Mouse (Mus musculus): ENCODE measurements around the gene Clcn6. TPM values are rescaled to one million over a fixed set of nuclear protein-coding genes. Genes with fewer than 3 reads are reported as not detected.
A peak's percentile ranks its signal among the peaks of the same experiment; 100 is the strongest.

Clcn6 gene
- polyA plus RNA-seq, 1 experiment from 2014 or later: 4.2 TPM

GRCm38 (mm10) chr4:147962781-147963180 is 75.8 kb downstream of the Clcn6 start:
- Histone ChIP-seq H3K4me1 (replicated peaks; ENCODE audit: insufficient read depth, low read length) (no peaks in the 10 kb centered on the region), H3K27me3 (ENCODE audit: insufficient read depth, low read length) (no peaks in the 10 kb centered on the region), H3K27ac (no peak overlapping the region), H3K4me2 (ENCODE audit: low read length) (no peak overlapping the region), H3K36me3 (ENCODE audit: insufficient read depth, low read length) (no peaks in the 10 kb centered on the region), H3K4me3 (replicated peaks; ENCODE audit: low read depth, low read length) (no peak overlapping the region), H3K9me3 (replicated peaks; ENCODE audit: low read length) (no peaks in the 10 kb centered on the region), H3K9ac (ENCODE audit: low read depth, low read length) (no peak overlapping the region)
- WGBS: 44% methylated on average over 6 of the region's 6 CpGs
- no peak for ATAC-seq (replicated peaks; ENCODE audit: low FRiP score, low read depth)
- TF ChIP-seq CTCF (IDR thresholded peaks at IDR 0.05; ENCODE audit: low read depth): no peak
- DNase-seq (ENCODE audit: low spot score): peak; percentile 22

DNA sequence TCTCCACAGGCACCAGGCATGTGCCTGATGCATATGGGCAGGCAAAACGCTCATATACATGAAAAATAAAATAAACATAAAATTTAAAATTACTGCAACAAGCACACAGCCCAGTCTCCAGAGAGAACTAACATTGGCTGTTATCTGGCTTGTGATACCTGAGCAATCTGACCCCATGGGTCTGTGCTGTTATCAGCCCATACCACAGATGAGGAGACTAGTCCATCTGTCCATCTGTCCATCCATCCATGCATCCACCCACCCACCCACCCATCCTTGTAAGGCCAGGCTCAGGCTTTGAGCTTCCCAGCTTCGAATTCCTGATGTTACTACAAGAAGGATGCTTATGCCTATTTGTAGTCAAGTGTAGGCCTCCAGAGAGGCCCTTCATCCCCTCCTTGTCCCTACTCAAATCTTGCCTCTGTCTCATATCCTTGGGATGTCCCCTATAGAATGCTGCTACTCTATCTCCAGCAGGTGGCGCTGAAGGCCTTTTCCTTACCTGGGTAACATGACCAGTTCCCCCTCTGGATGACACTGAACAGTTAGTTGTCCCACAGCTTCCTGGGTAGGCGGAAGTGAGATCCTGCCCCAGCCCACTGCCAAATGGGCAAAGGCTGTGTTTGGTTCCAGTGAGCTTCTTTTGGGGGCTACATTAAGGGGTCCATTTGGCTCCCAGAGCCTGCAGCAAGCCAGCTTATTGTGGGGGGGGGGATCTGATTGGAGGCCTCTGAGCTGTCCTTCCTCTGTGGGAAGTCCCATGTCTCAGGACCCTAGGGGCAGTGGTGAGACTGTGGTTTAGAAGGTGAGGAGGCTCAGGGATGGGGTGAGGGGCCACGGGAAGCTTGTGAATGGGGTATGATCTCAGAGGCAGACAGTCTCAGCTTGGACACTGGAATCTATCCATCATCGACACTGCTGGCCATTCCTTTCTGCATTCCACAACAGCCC is 78.5 kb downstream of the Clcn6 start:
- no peak overlapping the region for H3K4me3 ChIP-seq (replicated peaks; ENCODE audit: low read depth, low read length)
- peak; percentile 77 for DNase-seq (ENCODE audit: low spot score)
- peak; percentile 40; the same call in 1 of the 2 replicates for ATAC-seq (replicated peaks; ENCODE audit: low FRiP score, low read depth)

DNA sequence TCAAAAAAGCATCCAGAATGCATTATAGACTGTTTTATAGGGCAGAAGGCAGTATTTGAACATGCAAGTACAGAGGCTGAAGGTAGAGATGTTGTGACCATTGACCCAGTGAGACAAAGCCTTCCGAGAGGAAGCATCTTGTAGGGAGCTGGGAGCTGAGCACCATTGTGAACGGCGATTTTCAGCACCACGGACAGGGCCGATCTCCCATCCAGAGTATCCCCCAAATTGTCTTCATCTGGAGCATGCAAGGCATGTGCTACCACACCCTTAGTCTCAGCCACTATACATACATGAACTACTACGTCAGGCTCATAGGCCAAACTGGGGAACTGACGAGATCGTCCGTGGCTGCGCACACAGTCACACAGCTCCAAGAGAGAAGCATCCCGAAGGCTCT is 81.5 kb downstream of the Clcn6 start:
- TF ChIP-seq CTCF (IDR thresholded peaks at IDR 0.05; ENCODE audit: low read depth): no peak
- Histone ChIP-seq H3K4me3 (replicated peaks; ENCODE audit: low read depth, low read length) (no peak overlapping the region), H3K9me3 (replicated peaks; ENCODE audit: low read length) (no peaks in the 10 kb centered on the region), H3K27ac (no peak overlapping the region), H3K4me1 (replicated peaks; ENCODE audit: insufficient read depth, low read length) (no peaks in the 10 kb centered on the region), H3K27me3 (ENCODE audit: insufficient read depth, low read length) (no peaks in the 10 kb centered on the region), H3K9ac (ENCODE audit: low read depth, low read length) (no peak overlapping the region), H3K36me3 (ENCODE audit: insufficient read depth, low read length) (no peaks in the 10 kb centered on the region), H3K4me2 (ENCODE audit: low read length) (no peak overlapping the region)
- DNase-seq (ENCODE audit: low spot score) (peak; percentile 58), ATAC-seq (replicated peaks; ENCODE audit: low FRiP score, low read depth) (no peak)
- 46% methylated on average over 11 of the region's 11 CpGs for WGBS

More for the DNA sequence above, 78.5 kb downstream of the Clcn6 start:
- no peaks in the 10 kb centered on the region for H3K27me3 ChIP-seq (ENCODE audit: insufficient read depth, low read length)
- H3K4me1 ChIP-seq (replicated peaks; ENCODE audit: insufficient read depth, low read length): no peaks in the 10 kb centered on the region
- peak; percentile 80 for TF ChIP-seq CTCF (IDR thresholded peaks at IDR 0.05; ENCODE audit: low read depth)
- WGBS: 39% methylated on average over 6 of the region's 6 CpGs
- no peak overlapping the region for H3K4me2 ChIP-seq (ENCODE audit: low read length)
- no peaks in the 10 kb centered on the region for H3K9me3 ChIP-seq (replicated peaks; ENCODE audit: low read length)
- H3K36me3 ChIP-seq (ENCODE audit: insufficient read depth, low read length): no peaks in the 10 kb centered on the region
- H3K9ac ChIP-seq (ENCODE audit: low read depth, low read length): no peak overlapping the region
- H3K27ac ChIP-seq: no peak overlapping the region

Other genes starting within 250 kb of the Clcn6 start
- gene Zfp984, start 229.0 kb downstream of the Clcn6 start, polyA plus RNA-seq (2015; fragmentation: Nextera tagmentation; extraction: Ambion mirVana): 10.7 and 12.0 TPM in 2 replicates
- gene Zfp933, start 190.5 kb downstream of the Clcn6 start, polyA plus RNA-seq (2015; fragmentation: Nextera tagmentation; extraction: Ambion mirVana): 4.7 and 5.5 TPM in 2 replicates
- 29.4 and 30.6 TPM in 2 replicates for gene Miip, start 170.0 kb downstream of the Clcn6 start, polyA plus RNA-seq (2015; fragmentation: Nextera tagmentation; extraction: Ambion mirVana)
- 3.8 and 4.3 TPM in 2 replicates for gene Fv1, start 169.8 kb downstream of the Clcn6 start, polyA plus RNA-seq (2015; fragmentation: Nextera tagmentation; extraction: Ambion mirVana)
- gene Mfn2, start 134.1 kb downstream of the Clcn6 start, polyA plus RNA-seq (2015; fragmentation: Nextera tagmentation; extraction: Ambion mirVana): 28.9 and 33.8 TPM in 2 replicates
- 38.1 and 38.2 TPM in 2 replicates for gene Plod1, start 102.1 kb downstream of the Clcn6 start, polyA plus RNA-seq (2015; fragmentation: Nextera tagmentation; extraction: Ambion mirVana)
- 17.0 and 21.1 TPM in 2 replicates for gene 2510039O18Rik, start 97.9 kb downstream of the Clcn6 start, polyA plus RNA-seq (2015; fragmentation: Nextera tagmentation; extraction: Ambion mirVana)
- gene Nppb, start 53.0 kb downstream of the Clcn6 start, polyA plus RNA-seq (2015; fragmentation: Nextera tagmentation; extraction: Ambion mirVana): not detected in 2 replicates
- gene Nppa, start 38.1 kb downstream of the Clcn6 start, polyA plus RNA-seq (2015; fragmentation: Nextera tagmentation; extraction: Ambion mirVana): not detected in 2 replicates
- gene Mthfr, start 256 bp upstream of the Clcn6 start, polyA plus RNA-seq (2015; fragmentation: Nextera tagmentation; extraction: Ambion mirVana): 14.6 and 16.6 TPM in 2 replicates
- gene Agtrap, start 49.2 kb upstream of the Clcn6 start, polyA plus RNA-seq (2015; fragmentation: Nextera tagmentation; extraction: Ambion mirVana): 38.4 and 38.9 TPM in 2 replicates
- 73.1 and 77.2 TPM in 2 replicates for gene Mad2l2, start 91.6 kb upstream of the Clcn6 start, polyA plus RNA-seq (2015; fragmentation: Nextera tagmentation; extraction: Ambion mirVana)
- gene Draxin, start 91.9 kb upstream of the Clcn6 start, polyA plus RNA-seq (2015; fragmentation: Nextera tagmentation; extraction: Ambion mirVana): 0.14 and 0.24 TPM in 2 replicates
- 28.5 and 33.7 TPM in 2 replicates for gene Fbxo6, start 113.3 kb upstream of the Clcn6 start, polyA plus RNA-seq (2015; fragmentation: Nextera tagmentation; extraction: Ambion mirVana)
- gene Fbxo44, start 121.7 kb upstream of the Clcn6 start, polyA plus RNA-seq (2015; fragmentation: Nextera tagmentation; extraction: Ambion mirVana): 30.2 and 30.5 TPM in 2 replicates
- 2.5 and 3.7 TPM in 2 replicates for gene Fbxo2, start 121.8 kb upstream of the Clcn6 start, polyA plus RNA-seq (2015; fragmentation: Nextera tagmentation; extraction: Ambion mirVana)
- gene Disp3, start 249.1 kb upstream of the Clcn6 start, polyA plus RNA-seq (2015; fragmentation: Nextera tagmentation; extraction: Ambion mirVana): 0.15 and 0.21 TPM in 2 replicates